ENCODE assay signal across 8 mouse cellular contexts in the genomic region with DNA sequence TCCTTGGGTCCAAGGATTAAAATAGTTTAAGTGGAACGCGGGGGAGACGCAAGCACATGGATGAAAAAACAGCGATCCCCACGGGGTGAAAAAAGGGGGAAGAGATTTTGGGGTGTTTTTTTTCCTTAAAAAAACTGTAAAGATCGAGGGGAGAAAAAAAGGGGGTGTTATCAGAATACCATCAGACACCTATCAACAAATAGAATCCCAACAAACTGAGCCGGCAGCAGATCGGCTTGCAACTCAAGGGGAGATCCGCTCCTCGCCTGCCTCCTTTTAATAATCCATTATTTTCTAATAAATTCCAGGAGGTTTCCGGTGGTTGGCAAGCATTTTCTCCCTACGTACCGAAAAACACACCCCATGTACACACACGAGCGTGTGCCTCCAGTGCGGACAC. TPM values are rescaled to one million over a fixed set of nuclear protein-coding genes. Genes with fewer than 3 reads are reported as not detected.
DNase-seq lines count a peak whose midpoint lies in the region; ATAC-seq and TF ChIP-seq lines count a peak whose summit lies in the region.

No protein-coding gene starts in this region.

- no peak for TF ChIP-seq CTCF in liver, adult 2 months (IDR thresholded peaks at IDR 0.05; ENCODE audit: low read depth, low read length)

- no peaks in the 10 kb centered on the region for H3K36me3 ChIP-seq in liver, adult 2 months (ENCODE audit: control insufficient read depth, insufficient read depth, low read length)
- H3K36me3 ChIP-seq in embryonic facial prominence, embryonic 12.5 days = no peaks in the 10 kb centered on the region
- no peaks in the 10 kb centered on the region for H3K36me3 ChIP-seq in intestine, embryonic 14.5 days (ENCODE audit: control insufficient read depth, insufficient read depth, low read length)
- H3K36me3 ChIP-seq in neural tube, embryonic 12.5 days = no peaks in the 10 kb centered on the region

- ATAC-seq in embryonic facial prominence, embryonic 12.5 days (ENCODE audit: insufficient number of reproducible peaks, insufficient read depth, low FRiP score, low TSS enrichment) = no peak
- no peak for ATAC-seq in intestine, embryonic 14.5 days (replicated peaks; ENCODE audit: low FRiP score, low TSS enrichment, low read depth)
- ATAC-seq in neural tube, embryonic 12.5 days (ENCODE audit: low FRiP score, low read depth) = no peak

- peak overlapping the region; percentile 82 for H3K4me2 ChIP-seq in embryonic facial prominence, embryonic 12.5 days (replicated peaks)
- peak overlapping the region; percentile 79 for H3K4me2 ChIP-seq in intestine, embryonic 14.5 days (ENCODE audit: low read length)
- peak overlapping the region; percentile 78 for H3K4me2 ChIP-seq in neural tube, embryonic 12.5 days (replicated peaks)

- H3K27me3 ChIP-seq in liver, adult 2 months (ENCODE audit: control insufficient read depth, insufficient read depth, low read length) = no peaks in the 10 kb centered on the region
- no peaks in the 10 kb centered on the region for H3K27me3 ChIP-seq in embryonic facial prominence, embryonic 12.5 days
- no peaks in the 10 kb centered on the region for H3K27me3 ChIP-seq in intestine, embryonic 14.5 days (replicated peaks; ENCODE audit: control insufficient read depth, insufficient read depth, low read length)
- H3K27me3 ChIP-seq in neural tube, embryonic 12.5 days (replicated peaks) = no peaks in the 10 kb centered on the region

- H3K4me1 ChIP-seq in liver, adult 2 months (ENCODE audit: control insufficient read depth, insufficient read depth, low read length) = peaks cover 3% of the 10 kb centered on the region; the same call in 1 of the 2 replicates
- no peaks in the 10 kb centered on the region for H3K4me1 ChIP-seq in embryonic facial prominence, embryonic 12.5 days
- peaks cover 3% of the 10 kb centered on the region; the same call in 1 of the 2 replicates for H3K4me1 ChIP-seq in intestine, embryonic 14.5 days (replicated peaks; ENCODE audit: control insufficient read depth, insufficient read depth, low read length)
- H3K4me1 ChIP-seq in neural tube, embryonic 12.5 days = peaks cover 14% of the 10 kb centered on the region

- no peaks in the 10 kb centered on the region for H3K9me3 ChIP-seq in embryonic facial prominence, embryonic 12.5 days
- no peaks in the 10 kb centered on the region for H3K9me3 ChIP-seq in intestine, embryonic 14.5 days (ENCODE audit: control insufficient read depth, low read length)
- H3K9me3 ChIP-seq in neural tube, embryonic 12.5 days = no peaks in the 10 kb centered on the region

- peak overlapping the region; percentile 87 for H3K4me3 ChIP-seq in liver, adult 2 months (ENCODE audit: insufficient read depth, low read depth, low read length)
- peak overlapping the region; percentile 87 for H3K4me3 ChIP-seq in embryonic facial prominence, embryonic 12.5 days
- peak overlapping the region; percentile 79 for H3K4me3 ChIP-seq in intestine, embryonic 14.5 days (ENCODE audit: low read depth, low read length)
- peak overlapping the region; percentile 89 for H3K4me3 ChIP-seq in neural tube, embryonic 12.5 days

- H3K79me2 ChIP-seq in liver, adult 2 months (ENCODE audit: control insufficient read depth, insufficient read depth, low read length) = no peaks in the 10 kb centered on the region

- TF ChIP-seq POLR2A in liver, adult 2 months (IDR thresholded peaks at IDR 0.05; ENCODE audit: extremely low read depth, insufficient read depth, low read length) = no peak

- peak overlapping the region; percentile 32 for H3K27ac ChIP-seq in liver, adult 2 months (replicated peaks; ENCODE audit: insufficient read depth, low read depth, low read length)
- peak overlapping the region; percentile 98 for H3K27ac ChIP-seq in embryonic facial prominence, embryonic 12.5 days
- H3K27ac ChIP-seq in intestine, embryonic 14.5 days (ENCODE audit: low read depth) = peak overlapping the region; percentile 99
- peak overlapping the region; percentile 99 for H3K27ac ChIP-seq in neural tube, embryonic 12.5 days

- WGBS in liver, adult 2 months = under 1% methylated on average over 16 of the region's 16 CpGs
- WGBS in embryonic facial prominence, embryonic 12.5 days = under 1% methylated on average over 16 of the region's 16 CpGs
- WGBS in intestine, embryonic 14.5 days = 0% methylated on average over 16 of the region's 16 CpGs
- under 1% methylated on average over 16 of the region's 16 CpGs for whole genome bisulfite sequencing in neural tube, embryonic 12.5 days

- DNase-seq in liver, adult 2 months (ENCODE audit: extremely low read depth, low read depth, low spot score) = no peak
- DNase-seq in liver (no peak), adipocyte (ENCODE audit: low spot score) (no peak)
- DNase-seq in intestine, embryonic 14.5 days (ENCODE audit: low spot score) = no peak
- no peak for DNase-seq in T-cell, adult 2 months (ENCODE audit: low spot score)
- no peak for DNase-seq in embryo, embryonic 10 days (ENCODE audit: low spot score)

- peak overlapping the region; percentile 91 for H3K9ac ChIP-seq in liver, adult 2 months (ENCODE audit: low read depth, low read length)
- peak overlapping the region; percentile 94 for H3K9ac ChIP-seq in embryonic facial prominence, embryonic 12.5 days
- peak overlapping the region; percentile 88 for H3K9ac ChIP-seq in intestine, embryonic 14.5 days (ENCODE audit: low read length)
- peak overlapping the region; percentile 95 for H3K9ac ChIP-seq in neural tube, embryonic 12.5 days

RNA-seq across cellular contexts. Expression of gene Maml3, which starts 0.7 kb away (rescaled TPM):
- total RNA-seq in liver, adult 2 months (2014; rRNA removed) = 0.92 and 1.3 TPM in 2 replicates
- 0.34 and 0.64 TPM in 2 replicates for polyA plus RNA-seq in liver, adult 2 months (2012; rRNA removed)
- polyA plus RNA-seq in embryonic facial prominence, embryonic 12.5 days (2016; fragmentation: Nextera tagmentation; extraction: Ambion mirVana) = 6.4 TPM in 2 replicates
- polyA plus RNA-seq in intestine, embryonic 14.5 days (2014; fragmentation: Nextera tagmentation; extraction: Ambion mirVana) = 6.5 and 7.9 TPM in 2 replicates
- 9.2 and 9.4 TPM in 2 replicates for polyA plus RNA-seq in neural tube, embryonic 12.5 days (2016; fragmentation: Nextera tagmentation; extraction: Ambion mirVana)

Comparison
In these comparisons a context has a peak if more than half of its experiments do, and no peak if none do; other contexts are left out.
1. H3K27ac ChIP-seq: peak in every context shown above with its lines; median percentile 99 in intestine, embryonic 14.5 days; 99 in neural tube, embryonic 12.5 days; 98 in embryonic facial prominence, embryonic 12.5 days; 32 in liver, adult 2 months.